Mouse (Mus musculus) T-helper 2 cell (primary cell): ENCODE data around the gene 4933407L21Rik.
"Not testable (repeated sequence)": the region's sequence is repeated elsewhere in the genome, so short reads cannot be mapped to it uniquely, and the experiment has no call there.

Experiments used
- in situ Hi-C: fragments of 300-600 bp; cut with MboI, MseI; formaldehyde crosslinking; loops from one replicate; pipeline ENCODE4 v1.15.1; 2025; ENCODE audit warnings: high pct_unique_total_duplicates

Gene 4933407L21Rik

GRCm38 (mm10) chr1:85959129-85959888, 31.0 kb downstream of the 4933407L21Rik start:
- in situ Hi-C loops, result no loop called here

DNA sequence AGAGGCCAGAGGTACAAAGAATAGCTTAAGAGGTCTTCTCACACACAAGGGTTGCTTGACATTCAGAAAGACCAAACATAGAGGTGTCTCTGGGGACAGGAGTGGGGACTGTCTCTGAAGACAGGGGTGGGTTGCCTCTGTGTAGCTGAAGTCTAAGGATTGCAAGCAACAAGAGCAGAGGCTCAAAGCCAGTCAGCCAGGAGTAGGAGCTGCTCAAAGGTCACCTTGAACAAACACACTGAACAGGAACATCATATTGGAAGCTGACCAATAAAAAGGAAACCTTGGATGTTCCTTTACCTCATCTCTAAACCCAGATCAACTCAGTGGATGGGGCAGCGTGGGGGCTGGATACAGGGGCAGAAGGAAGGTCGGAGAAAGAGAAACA, 31.6 kb downstream of the 4933407L21Rik start:
- in situ Hi-C loops, result loop anchor here (10.0 kb wide), 1 partner anchor 375 kb away; no protein-coding TSS in a partner anchor

DNA sequence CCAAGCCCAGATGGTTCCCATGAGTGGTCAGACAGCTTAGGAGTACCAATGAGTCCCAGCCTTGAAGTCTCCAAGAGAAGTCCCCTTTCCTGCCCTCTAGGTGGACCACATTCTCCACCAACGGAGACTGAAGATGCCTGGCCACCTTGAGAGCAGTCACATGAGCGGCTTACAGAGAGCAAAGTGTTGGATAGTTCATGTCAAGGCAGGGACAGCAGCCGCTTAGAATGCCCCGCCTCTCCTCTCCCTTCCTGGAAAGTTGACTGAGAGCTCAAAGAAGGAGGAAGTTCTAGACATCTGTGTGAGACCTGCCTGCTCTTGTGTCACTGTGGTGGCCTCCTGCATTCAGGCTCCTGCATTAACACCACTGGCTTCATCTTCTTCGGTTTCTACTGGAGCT, 32.6 kb downstream of the 4933407L21Rik start, which contains the start of gene Gpr55:
Gene Gpr55, minus strand, starts transcription at position 135 of the 400 bp plus-strand sequence.
- in situ Hi-C loops, result loop anchor here (10.0 kb wide), 1 partner anchor 374 kb away; no protein-coding TSS in a partner anchor

DNA sequence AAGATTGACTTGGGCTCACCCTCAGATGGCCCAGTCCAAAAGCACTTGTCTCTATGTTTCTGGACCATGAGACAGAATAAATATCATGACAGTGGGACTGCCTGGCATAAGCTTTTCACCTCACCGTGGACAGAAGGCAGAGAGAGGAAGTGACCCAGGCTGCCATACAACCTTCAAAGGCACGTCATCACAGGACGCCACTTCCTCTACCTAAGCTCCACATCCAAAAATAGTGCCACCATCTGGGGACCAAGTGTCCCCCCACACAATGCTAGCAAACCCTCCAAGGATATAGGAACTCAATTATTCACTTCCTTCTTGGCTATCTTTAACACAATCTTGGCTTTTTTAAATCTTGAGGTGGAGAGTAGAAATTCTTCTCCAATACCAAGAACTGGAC, 33.8 kb downstream of the 4933407L21Rik start:
- in situ Hi-C loops, result loop anchor here (10.0 kb wide), 1 partner anchor 373 kb away; no protein-coding TSS in a partner anchor

DNA sequence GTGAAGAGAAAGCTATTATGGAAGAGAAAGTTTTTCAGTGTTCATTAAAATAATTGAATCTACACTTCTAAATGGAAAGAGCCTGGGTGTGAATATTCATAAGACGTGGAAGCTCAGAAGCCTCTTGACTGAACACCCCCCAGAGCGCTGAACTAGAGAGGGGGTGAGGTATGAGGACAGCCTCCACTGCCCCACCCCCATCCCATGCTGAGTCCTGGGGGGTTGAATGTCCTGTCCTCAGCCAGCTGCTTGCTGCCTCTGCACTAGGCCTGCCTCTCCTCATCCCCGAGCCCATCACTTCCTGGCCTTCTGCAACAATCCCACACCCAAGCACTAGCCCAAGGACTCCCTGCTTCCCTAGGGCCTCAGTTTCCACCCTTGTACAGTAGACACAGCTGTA, 37.6 kb downstream of the 4933407L21Rik start:
- in situ Hi-C loops, result loop anchor here (10.0 kb wide), 1 partner anchor 369 kb away; no protein-coding TSS in a partner anchor

DNA sequence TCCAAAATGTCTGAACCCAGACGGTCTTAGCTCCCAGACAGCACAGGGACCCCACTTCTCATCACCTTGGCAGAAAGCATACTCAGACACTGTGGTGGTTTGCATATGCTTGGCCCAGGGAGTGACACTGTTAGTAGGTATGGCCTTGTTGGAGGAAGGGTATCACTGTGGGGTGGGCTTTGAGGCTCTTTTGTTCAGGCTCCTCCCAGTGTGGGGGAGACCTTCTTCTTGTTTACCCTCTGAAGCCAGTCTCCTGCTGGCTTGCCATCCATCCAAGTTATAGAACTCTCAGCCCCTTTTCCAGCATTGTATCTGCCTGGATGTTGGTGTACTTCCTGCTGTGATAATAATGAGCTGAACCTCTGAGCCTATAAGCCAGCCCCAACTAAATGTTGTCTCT, 40.8 kb downstream of the 4933407L21Rik start:
- in situ Hi-C loops, result loop anchor here (10.0 kb wide), 1 partner anchor 366 kb away; no protein-coding TSS in a partner anchor

DNA sequence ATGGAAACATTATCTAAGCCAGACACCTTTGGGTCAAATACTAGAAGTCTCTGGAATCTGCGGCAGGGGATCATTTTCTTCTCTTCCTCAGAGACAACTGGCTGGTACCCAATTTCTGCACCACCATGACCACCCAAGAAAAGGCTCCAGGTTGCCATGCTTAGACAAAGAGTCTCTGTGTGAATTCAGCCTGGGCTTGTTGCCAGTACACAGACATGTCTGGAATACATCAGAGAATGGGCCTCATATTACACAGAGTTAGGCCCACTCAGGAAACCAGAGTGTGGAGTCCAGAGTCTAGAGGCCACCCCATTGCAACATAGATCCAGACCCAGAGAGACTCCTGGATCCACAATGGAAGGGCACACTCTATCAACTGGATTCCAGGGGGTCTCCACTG, 41.2 kb downstream of the 4933407L21Rik start:
- in situ Hi-C loops, result loop anchor here (10.0 kb wide), 1 partner anchor 365 kb away; no protein-coding TSS in a partner anchor

GRCm38 (mm10) chr1:85971070-85971469, 42.8 kb downstream of the 4933407L21Rik start:
- in situ Hi-C loops, result no loop called here

GRCm38 (mm10) chr1:85972341-85972740, 44.1 kb downstream of the 4933407L21Rik start:
- in situ Hi-C loops, result no loop called here

DNA sequence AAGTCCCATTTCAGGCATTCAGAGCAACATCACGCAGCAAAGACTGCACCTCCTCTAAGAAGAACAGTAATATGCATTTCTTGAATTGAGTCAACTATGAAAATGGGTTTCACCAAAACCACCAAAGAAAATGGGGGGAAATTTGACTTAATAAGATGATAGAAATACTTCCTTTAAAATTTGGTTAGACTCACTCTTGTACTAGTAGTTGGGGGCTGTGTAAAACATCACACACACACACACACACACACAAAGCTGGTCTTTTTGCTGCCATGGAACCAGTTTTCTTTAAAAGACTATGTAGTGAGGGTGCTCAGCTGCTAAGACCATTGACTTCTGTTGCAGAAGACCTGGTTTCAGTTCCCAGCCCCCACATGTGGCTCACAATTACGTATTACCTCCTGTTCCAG, 45.2 kb downstream of the 4933407L21Rik start:
- in situ Hi-C loops, result no loop called here

GRCm38 (mm10) chr1:85977709-85978108, 49.4 kb downstream of the 4933407L21Rik start:
- in situ Hi-C loops, result no loop called here

GRCm38 (mm10) chr1:85981738-85982357, 53.6 kb downstream of the 4933407L21Rik start:
- in situ Hi-C loops, result no loop called here

DNA sequence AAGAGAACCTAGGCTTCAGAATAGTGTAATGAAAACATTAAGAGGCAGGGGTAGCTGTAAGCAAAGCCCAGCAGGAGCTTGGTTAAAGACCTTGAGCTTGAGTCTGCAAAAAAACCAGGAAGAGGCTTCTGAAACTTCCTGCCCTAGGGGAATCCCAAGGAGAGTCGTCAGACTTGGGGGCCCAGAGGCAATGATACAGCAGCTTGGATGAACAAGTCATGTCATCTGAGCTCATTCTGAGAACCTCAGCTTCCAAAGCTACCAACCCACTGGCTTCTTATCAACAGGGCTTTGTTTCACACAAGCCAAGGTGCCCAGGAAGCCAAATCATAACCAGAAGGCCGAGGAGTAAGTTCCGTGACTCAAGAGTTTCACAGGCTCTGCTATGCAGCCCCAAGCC, 57.5 kb downstream of the 4933407L21Rik start:
- in situ Hi-C loops, result no loop called here

GRCm38 (mm10) chr1:85988351-85988750, 60.1 kb downstream of the 4933407L21Rik start:
- in situ Hi-C loops, result no loop called here

DNA sequence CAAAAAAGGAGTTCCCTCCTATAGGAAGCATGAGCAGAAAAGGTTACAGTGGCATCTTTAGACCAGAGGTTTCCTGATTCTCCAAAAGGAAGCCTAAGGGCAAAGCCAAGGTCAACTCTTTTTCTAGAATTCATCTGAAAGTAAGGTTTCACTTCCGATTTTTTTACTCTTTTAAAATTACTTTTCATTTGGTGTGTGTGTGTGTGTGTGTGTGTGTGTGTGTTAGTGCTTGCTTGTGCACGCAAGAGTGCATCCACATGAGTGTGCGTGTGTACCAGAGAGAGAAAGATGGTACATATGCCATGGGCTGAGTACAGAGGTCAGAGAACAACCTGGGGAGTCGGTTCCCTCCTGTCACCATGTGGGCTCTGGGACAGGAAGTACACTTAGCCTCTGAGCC, 60.6 kb downstream of the 4933407L21Rik start:
- in situ Hi-C loops, result not testable (repeated sequence)
